Mouse (Mus musculus): ENCODE data around the gene Cwc22. TPM values are rescaled to one million over a fixed set of nuclear protein-coding genes. Genes with fewer than 3 reads are reported as not detected.
"Not testable (repeated sequence)": the region's sequence is repeated elsewhere in the genome, so short reads cannot be mapped to it uniquely, and the experiment has no call there.

Cwc22 gene
- total RNA-seq, 2 experiments from 2014 or later = 22.6 to 23.9 TPM

DNA sequence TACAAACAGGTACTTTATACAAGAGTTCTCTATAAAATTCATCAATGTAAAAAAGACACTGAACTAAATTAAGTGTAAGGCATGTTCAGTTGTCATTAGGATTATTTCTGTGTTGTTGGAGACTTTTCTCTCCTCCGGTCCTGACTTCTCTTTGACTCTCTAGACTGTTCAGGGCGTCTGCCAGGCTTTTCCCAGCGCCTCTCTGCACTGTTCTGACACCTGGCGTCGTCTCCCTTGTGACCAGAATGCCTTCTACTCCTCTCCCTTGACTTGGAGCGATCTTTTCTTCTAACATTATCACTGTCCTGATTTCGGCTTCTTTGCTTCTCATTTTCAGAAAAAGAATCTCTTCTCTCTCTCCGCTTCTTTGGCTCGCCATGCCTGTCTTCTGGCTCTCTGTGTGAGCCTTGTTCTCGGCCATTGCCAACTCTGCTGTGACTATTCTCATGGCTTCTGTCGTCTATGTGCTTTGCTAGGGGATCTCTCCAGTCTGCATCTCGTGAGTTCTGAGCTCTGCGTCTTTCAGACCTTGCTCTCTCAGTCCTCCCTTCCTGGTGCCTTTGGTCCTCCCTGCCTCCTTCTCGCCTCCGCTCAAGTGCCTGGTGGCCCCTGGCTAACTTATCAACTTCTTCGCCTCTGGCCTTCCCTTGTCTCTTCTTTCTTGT lies 50.1 kb downstream of the Cwc22 start:
- not testable (repeated sequence) for DNase-seq

GRCm38 (mm10) chr2:77894896-77895295 lies 51.3 kb downstream of the Cwc22 start:
- DNase-seq = no peak

DNA sequence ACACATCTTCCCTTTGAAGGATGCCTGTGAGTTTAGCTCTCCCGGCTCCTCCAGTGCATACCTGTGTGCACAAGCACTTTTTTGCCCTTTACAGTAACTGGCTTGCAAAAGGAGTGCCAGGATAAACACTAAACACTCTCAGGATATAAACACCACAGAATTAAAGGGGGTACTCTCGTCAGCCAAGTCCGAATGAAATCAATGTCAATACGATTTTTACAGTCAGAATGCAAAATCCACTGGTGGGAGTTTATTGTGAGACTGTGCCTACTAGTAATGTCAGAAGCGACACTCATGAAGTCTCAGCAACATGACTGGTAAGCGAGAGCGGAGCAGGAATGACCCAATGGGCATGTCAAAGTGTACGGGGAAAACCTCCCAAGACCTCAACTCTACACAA lies 52.7 kb downstream of the Cwc22 start:
- DNase-seq = no peak

DNA sequence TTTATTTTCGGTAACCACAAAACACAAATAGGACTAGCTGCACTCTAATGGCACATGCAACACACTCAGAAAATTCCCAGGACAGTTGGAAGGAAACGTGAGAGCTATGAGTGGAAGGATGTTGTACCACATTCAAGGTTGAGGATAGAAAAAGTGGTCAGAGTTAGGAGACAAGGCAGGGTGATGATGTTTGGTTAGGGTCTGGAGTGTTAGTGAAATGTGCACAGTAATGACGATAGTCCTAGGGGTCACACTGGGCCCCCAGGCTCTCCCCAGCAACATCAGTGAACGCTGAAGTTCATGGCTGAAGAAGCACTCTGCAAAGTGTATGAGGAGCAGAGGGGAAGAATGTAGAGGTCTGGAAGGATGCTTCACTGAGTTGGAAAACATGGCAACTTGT lies 53.6 kb downstream of the Cwc22 start:
- DNase-seq = no peak

DNA sequence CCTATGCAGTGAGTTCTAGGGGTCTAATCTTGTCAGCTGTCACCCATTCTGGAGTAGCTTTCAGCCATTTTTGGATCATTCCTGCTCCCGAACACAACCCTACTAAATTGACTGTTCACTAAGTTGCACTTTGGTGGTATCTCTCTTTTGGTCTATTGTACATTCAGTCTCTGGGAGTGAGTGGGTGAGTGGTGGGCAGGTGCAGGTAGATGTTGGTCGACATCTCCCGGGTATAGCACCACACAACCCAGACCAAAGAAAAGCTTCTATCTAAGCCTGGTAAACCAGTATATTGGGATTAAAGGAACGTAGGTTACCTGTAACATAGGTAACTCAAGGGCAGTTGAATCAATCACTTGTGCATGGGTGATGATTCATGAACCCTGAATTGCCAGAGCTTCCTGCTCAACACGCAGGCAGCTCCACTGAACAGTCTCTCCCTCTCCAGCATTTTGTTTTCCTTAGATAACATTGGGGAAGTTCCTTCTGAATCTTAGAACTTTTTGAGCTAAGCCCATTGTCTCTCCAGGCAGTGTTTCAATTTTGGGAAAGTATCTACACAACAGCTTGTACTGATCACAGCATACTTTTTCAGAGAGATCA lies 55.2 kb downstream of the Cwc22 start:
- no peak for DNase-seq

DNA sequence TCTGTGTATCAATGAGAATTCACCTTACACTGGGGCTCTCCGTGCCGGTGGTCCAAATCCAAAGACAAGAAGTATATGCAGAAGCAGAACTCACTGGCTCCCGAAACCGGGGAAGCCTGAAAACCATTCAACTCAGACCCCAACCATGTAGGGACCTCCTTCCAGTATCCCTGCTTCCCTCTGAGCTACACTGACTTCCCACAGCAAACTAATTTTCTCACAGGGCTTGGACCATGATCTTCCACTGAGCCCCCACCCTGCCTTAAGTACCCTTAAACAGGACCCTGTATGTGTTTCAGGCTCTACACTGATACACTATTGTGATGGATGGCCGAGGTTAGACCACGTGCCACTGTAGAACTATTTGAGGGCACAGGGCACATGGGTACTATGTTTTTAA lies 56.2 kb downstream of the Cwc22 start:
- no peak for DNase-seq

DNA sequence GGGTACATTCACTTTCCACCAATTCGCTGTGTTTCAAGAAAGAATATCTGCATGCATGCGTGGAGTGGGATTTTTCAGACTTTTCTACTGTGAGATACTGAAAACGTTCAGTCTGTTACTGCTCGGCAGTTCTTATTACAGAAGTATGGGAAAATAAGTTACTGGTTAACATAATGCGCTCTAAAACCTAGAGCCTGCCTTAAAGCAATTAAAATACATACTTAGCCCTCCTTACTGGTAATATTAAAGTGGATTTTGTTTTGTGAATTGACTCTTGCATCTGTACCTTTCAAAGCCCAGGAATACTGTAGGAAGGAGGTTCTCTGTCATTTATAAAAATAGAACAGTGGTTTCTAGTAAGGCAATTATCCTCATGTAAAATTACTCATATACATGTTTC lies 56.8 kb downstream of the Cwc22 start:
- no peak for DNase-seq

DNA sequence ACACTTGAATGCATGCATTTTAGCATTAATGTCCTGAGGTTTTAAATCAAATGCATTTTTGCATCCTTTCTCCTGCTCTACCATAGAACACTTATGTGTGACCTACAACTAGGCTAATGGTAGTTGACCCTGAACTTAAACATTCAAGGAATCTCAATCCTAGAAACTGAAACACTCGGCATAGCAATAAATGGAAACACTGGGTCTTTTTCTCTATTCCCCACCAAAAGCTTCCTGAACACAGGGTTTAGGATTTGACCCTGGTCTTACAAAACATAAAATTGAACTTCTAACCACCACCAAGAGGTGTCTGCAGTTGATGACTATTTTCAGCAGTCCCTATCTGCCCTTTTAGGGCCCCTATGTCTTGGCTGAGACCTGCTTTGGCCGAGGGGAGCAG lies 57.3 kb downstream of the Cwc22 start:
- DNase-seq = no peak

GRCm38 (mm10) chr2:77888056-77888455 lies 58.1 kb downstream of the Cwc22 start:
- DNase-seq = no peak

- no peak for DNase-seq
Measured at GRCm38 (mm10) chr2:77887166-77887565, 59.0 kb downstream of the Cwc22 start.

- DNase-seq = no peak
Measured at GRCm38 (mm10) chr2:77885491-77886130, 60.6 kb downstream of the Cwc22 start.

- DNase-seq = no peak
Measured at GRCm38 (mm10) chr2:77885036-77885435, 61.1 kb downstream of the Cwc22 start.

- no peak for DNase-seq
Measured at GRCm38 (mm10) chr2:77884491-77884890, 61.7 kb downstream of the Cwc22 start.

GRCm38 (mm10) chr2:77882961-77883360 lies 63.2 kb downstream of the Cwc22 start:
- DNase-seq = no peak

- no peak for DNase-seq
Measured at GRCm38 (mm10) chr2:77881301-77882199, 64.6 kb downstream of the Cwc22 start.

GRCm38 (mm10) chr2:77880351-77880750 lies 65.8 kb downstream of the Cwc22 start:
- no peak for DNase-seq

GRCm38 (mm10) chr2:77879736-77880135 lies 66.4 kb downstream of the Cwc22 start:
- DNase-seq = no peak

- no peak for DNase-seq
Measured at GRCm38 (mm10) chr2:77877156-77877855, 68.9 kb downstream of the Cwc22 start.

DNA sequence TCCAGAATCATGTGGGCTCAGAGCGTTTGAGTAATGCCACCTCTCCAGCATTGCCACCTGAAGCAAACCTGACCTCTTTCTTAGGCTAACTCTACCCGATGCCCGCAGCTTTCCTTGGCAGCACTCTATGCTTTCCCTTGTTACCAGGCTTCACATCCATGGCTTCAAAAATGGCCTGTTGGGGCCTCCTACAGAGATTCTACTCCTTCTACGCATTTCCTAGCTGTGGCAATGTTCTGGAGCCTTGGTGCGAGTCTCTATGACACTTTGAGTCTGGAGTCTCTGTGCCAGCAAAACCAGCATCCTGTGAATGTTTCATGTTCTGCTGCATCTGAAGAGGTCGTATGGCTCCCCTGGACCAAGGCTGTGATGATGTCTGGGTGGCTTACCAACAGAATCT lies 69.8 kb downstream of the Cwc22 start:
- DNase-seq = no peak

DNA sequence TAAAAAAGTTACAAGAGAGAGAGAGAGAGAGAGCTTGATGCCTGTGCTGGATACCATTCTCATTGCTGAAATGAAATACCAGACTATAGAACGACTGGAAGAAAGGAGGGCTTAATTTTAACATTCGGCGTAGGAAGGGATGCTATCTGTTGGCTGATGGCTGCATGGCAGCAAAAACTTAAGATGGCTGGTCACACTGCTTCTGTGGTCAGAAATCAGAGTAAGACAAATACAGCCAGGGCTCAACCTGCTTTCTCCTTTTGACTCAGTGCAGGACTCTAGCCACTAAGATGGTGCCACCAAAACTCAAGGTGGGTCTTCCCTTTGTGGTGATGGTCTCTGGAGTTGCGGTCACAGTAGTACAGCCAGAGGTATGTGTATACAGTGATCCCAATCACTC lies 70.7 kb downstream of the Cwc22 start:
- no peak for DNase-seq

- no peak for DNase-seq
Measured at GRCm38 (mm10) chr2:77874678-77875077, 71.5 kb downstream of the Cwc22 start.

DNA sequence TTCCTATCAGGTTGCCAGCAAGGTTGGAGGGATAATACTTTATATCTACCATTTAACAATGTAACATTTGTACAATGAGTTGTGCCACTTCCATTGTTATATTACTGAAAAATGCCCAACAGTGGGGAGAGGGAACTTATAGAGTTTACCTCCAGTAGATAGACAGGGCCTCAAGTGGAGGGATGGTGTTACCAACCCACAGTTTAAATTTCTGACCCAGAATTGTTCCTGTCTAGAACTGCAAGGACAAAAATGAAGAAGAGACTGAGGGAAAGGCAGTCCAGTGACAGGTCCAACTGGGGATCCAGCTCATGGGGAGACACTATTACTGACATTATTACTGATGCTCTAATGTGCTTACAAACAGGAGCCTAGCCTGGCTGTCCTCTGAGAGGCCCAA lies 72.4 kb downstream of the Cwc22 start:
- no peak for DNase-seq
